Mouse (Mus musculus) lung, adult 2 months (tissue): ENCODE results near the gene Map2k3.

Experiments used
- CTCF ChIP-seq: fragments of 200-500 bp; IDR thresholded peaks from 2 replicates; pipeline ENCODE4 v1.5.1; 2011; ENCODE audit warnings: mild to moderate bottlenecking, low read length, control low read depth; ENCODE audit not compliant: insufficient read depth
- POLR2A ChIP-seq: fragments of 200-500 bp; IDR thresholded peaks from 2 replicates; pipeline ENCODE4 v1.6.1; 2011; ENCODE audit warnings: low read depth, mild to moderate bottlenecking, control low read depth, low read length, borderline replicate concordance; ENCODE audit errors: extremely low read depth

DNA sequence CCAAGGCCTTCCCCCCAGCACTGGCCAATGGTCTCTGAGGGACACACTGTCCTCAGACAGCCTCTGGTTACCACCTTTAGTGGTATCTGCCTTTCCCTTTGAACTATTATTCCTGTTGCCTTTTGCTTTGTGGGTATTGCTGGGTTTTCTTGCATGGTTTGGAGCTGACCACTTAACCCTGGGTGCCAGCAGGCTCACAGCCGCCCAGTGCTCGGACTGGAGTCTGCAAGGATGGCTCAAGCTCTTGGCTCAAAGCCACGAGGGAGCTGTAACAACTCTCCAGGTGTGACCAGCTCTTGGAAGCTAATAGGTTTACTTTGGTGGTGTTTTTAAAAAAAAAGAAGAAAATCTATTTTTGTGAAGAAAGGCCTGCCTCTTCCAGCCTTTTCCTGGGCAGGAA lies 20.5 kb downstream of the Map2k3 start:
- no peak for TF ChIP-seq CTCF
- no peak for TF ChIP-seq POLR2A
